Mouse (Mus musculus) midbrain, embryonic 14.5 days (tissue): ENCODE measurements at regions not wholly inside any gene's neighbourhood (a gene's known extent, or its start where the extent isn't known, plus 50 kb on each side); places are given as distances from the start of the nearest gene placed in this dataset.
A peak's percentile ranks its signal among the peaks of the same experiment; 100 is the strongest.

ENCODE experiments used
- ATAC-seq: fragments of 200-750 bp; cut with Nextera tagmentation; 2 replicates; pipeline ENCODE4 v1.8.0; 2017; ENCODE audit warnings: moderate number of reproducible peaks, moderate library complexity; ENCODE audit not compliant: low FRiP score, low TSS enrichment
- DNase-seq: peaks from one replicate; pipeline ENCODE4 v3.0.0-alpha.2; 2015
- H3K27ac ChIP-seq: fragments of 300-500 bp; sonication (generic); replicated peaks from 2 replicates; pipeline ENCODE4 v1.5.1; 2014; ENCODE audit warnings: mild to moderate bottlenecking, low read depth, low read length, moderate library complexity
- H3K27me3 ChIP-seq: fragments of 300-500 bp; sonication (generic); 2 replicates; pipeline ENCODE4 v1.6.1; 2014; ENCODE audit warnings: low read length, control low read depth, mixed read lengths; ENCODE audit not compliant: control insufficient read depth, insufficient read depth
- H3K36me3 ChIP-seq: fragments of 300-500 bp; sonication (generic); 2 replicates; pipeline ENCODE4 v1.6.1; 2014; ENCODE audit warnings: low read length, control low read depth; ENCODE audit not compliant: control insufficient read depth, insufficient read depth
- H3K4me1 ChIP-seq: fragments of 300-500 bp; sonication (generic); 2 replicates; pipeline ENCODE4 v1.6.1; 2014; ENCODE audit warnings: mild to moderate bottlenecking, antibody characterized with exemption, low read length, control low read depth; ENCODE audit not compliant: control insufficient read depth, insufficient read depth
- H3K4me2 ChIP-seq: fragments of 300-500 bp; sonication (generic); 2 replicates; pipeline ENCODE4 v1.6.1; 2014; ENCODE audit warnings: mild to moderate bottlenecking, low read length, moderate library complexity
- H3K4me3 ChIP-seq: fragments of 300-500 bp; sonication (generic); replicated peaks from 2 replicates; pipeline ENCODE4 v1.5.1; 2014; ENCODE audit warnings: low read depth, low read length
- H3K9ac ChIP-seq: fragments of 300-500 bp; sonication (generic); replicated peaks from 2 replicates; pipeline ENCODE4 v1.6.1; 2014; ENCODE audit warnings: mild to moderate bottlenecking, low read length, moderate library complexity
- H3K9me3 ChIP-seq: fragments of 300-500 bp; sonication (generic); 2 replicates; pipeline ENCODE4 v1.6.1; 2016; ENCODE audit warnings: low read length, control low read depth, mixed read lengths; ENCODE audit not compliant: control insufficient read depth
- WGBS: fragments of 180-500 bp; shearing (Covaris S2); extraction: QIAGEN DNeasy Blood & Tissue Kit; methylation state at CpG from one replicate; pipeline ENCODE4 v1.1.7; 2014; 5-methylcytosine and 5-hydroxymethylcytosine counted together

DNA sequence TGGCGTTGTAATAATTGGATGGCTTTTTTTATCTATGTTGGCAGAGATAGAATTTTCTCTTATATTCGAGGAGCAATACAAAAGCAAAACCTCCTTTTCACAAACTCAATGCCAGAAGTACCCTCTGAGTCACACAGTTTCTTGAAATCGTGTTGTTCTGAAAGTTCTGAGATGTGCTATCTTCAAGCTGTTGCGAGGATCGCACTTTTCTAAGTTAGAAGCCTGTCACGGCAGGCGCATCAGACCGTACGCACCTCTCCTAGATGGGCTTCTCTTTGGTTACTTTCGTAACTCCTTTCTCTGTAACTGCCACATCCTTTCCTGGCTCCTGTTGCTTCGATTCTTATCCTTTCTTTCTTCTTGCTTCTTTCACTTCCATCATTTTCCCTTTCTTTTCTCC is 271.2 kb upstream of the Arrdc3 start:
- ATAC-seq: no peak
- 84% methylated on average over 11 of the region's 11 CpGs for WGBS
- no peak for DNase-seq

DNA sequence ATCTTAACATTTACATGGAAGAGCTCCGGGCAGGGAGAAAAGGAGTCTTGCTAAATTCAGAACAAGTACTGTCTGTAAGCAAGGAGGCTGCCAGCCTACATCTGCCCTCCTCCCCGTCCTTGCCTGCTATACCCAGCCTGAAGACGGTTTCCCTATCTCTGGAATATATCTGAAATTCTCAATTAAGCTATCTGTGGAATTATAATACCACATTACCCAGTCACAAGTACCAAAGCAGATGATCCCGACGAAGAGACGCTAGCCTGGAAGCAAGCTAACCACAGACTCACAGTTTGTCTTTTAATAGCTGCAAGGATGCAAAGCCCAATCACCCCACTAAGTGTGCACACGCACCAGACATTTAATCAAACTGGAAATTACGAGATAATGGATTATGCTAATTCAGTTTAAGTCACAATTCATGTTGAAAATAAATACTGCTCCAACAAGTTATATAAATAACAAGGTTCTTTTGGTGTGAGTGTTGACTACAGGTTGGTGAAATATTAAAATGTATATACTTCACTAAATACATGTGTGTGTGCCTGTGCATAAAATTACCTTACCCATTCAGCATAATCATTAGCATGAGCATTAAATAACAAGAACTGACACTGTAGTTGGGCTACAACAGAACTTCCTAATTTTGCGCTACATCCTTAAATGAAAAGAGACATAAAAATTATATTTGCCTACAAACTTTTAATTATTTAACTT is 269.9 kb upstream of the Arrdc3 start:
- DNase-seq (peak; percentile 44), ATAC-seq (peak; percentile 53; the same call in 1 of the 2 replicates)
- no peak overlapping the region for H3K9ac ChIP-seq
- H3K36me3 ChIP-seq: no peaks in the 10 kb centered on the region
- no peaks in the 10 kb centered on the region for H3K4me1 ChIP-seq
- H3K4me2 ChIP-seq: peak overlapping the region; percentile 20; the same call in 1 of the 2 replicates
- WGBS: 53% methylated on average over 9 of the region's 9 CpGs
- H3K9me3 ChIP-seq: no peaks in the 10 kb centered on the region
- H3K27ac ChIP-seq: no peak overlapping the region
- H3K27me3 ChIP-seq: no peaks in the 10 kb centered on the region
- no peak overlapping the region for H3K4me3 ChIP-seq

More for the DNA sequence above, 271.2 kb upstream of the Arrdc3 start:
- Histone ChIP-seq H3K4me3 (no peak overlapping the region), H3K27ac (no peak overlapping the region), H3K4me2 (no peak overlapping the region), H3K9me3 (no peaks in the 10 kb centered on the region), H3K9ac (no peak overlapping the region), H3K4me1 (no peaks in the 10 kb centered on the region), H3K36me3 (no peaks in the 10 kb centered on the region), H3K27me3 (no peaks in the 10 kb centered on the region)

DNA sequence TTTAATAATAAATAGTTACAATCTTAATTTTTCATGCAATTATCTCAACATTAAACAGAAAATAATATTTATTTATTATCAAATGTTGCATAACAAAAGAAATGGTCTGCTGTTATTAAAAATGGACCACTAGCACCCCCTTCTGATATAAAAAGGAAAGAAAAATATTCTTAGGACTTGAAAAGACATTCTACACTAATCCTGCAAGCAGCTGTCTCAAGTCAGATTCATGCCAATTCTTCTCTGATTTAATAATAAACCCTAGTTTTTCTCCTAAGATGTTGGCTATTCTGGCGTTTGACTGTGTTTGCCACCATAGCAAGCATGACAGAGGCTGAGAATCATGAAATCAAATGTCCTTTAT is 269.3 kb upstream of the Arrdc3 start:
- DNase-seq: peak; percentile 85

DNA sequence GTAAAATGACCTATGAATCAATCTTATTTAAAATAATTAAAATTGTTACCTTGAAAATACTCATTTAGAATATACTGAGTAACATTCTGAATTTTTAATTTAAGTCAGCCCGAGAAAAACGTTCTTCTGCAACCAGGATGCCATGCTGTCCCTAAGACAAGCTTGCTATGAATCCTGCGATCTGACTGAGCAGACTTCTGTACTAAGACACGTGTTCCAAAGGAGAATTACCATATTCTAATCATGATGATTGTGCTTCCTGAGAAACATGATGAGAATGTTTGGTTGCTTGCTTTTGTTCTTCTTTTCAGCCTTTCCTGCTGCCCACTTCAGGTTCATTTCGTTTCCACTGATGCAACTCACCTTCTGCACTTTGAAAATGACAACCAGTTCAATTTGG is 268.2 kb upstream of the Arrdc3 start:
- H3K27ac ChIP-seq: peak overlapping the region; percentile 32; the same call in 1 of the 2 replicates
- no peak overlapping the region for H3K4me3 ChIP-seq
- ATAC-seq (peak; percentile 59; the same call in 1 of the 2 replicates), DNase-seq (peak; percentile 43)
- H3K4me2 ChIP-seq: no peak overlapping the region
- WGBS: 50% methylated on average over 5 of the region's 5 CpGs
- H3K9me3 ChIP-seq: no peaks in the 10 kb centered on the region
- H3K36me3 ChIP-seq: no peaks in the 10 kb centered on the region
- H3K9ac ChIP-seq: no peak overlapping the region
- no peaks in the 10 kb centered on the region for H3K4me1 ChIP-seq
- H3K27me3 ChIP-seq: no peaks in the 10 kb centered on the region

More for the DNA sequence above, 269.3 kb upstream of the Arrdc3 start:
- no peaks in the 10 kb centered on the region for H3K36me3 ChIP-seq
- no peaks in the 10 kb centered on the region for H3K27me3 ChIP-seq
- WGBS: 23% methylated on average over 1 of the region's 1 CpGs
- ATAC-seq: peak; percentile 66; the same call in 1 of the 2 replicates
- H3K4me3 ChIP-seq: no peak overlapping the region
- no peak overlapping the region for H3K9ac ChIP-seq
- no peaks in the 10 kb centered on the region for H3K4me1 ChIP-seq
- H3K9me3 ChIP-seq: no peaks in the 10 kb centered on the region
- H3K27ac ChIP-seq: no peak overlapping the region
- H3K4me2 ChIP-seq: no peak overlapping the region

DNA sequence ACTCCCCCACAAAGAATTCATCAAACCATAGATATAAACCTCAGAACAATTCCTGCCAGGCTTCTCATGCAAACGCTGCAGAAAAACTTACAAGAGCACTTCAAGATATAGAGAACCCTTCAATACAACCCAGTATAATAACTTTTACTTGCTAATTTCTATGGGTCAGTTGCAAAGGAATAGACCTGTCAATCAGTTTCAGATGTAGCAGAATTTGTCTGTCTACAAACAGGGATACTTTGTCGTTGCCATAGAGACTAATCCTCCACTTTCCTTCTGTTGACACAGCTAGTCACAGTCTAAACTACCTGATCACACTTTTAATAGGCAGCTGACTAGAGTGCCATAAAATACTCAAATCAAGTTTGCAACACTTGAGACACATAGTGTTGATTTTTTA is 260.2 kb upstream of the Arrdc3 start:
- WGBS: 2% methylated on average over 2 of the region's 2 CpGs
- Histone ChIP-seq H3K36me3 (no peaks in the 10 kb centered on the region), H3K27ac (no peak overlapping the region), H3K9me3 (no peaks in the 10 kb centered on the region), H3K9ac (no peak overlapping the region), H3K27me3 (no peaks in the 10 kb centered on the region), H3K4me1 (0 out of 2 replicates have a peak, but pooled peaks cover 4% of the 10 kb centered on the region), H3K4me2 (no peak overlapping the region), H3K4me3 (no peak overlapping the region)
- DNase-seq (peak; percentile 83), ATAC-seq (peak; percentile 85)

DNA sequence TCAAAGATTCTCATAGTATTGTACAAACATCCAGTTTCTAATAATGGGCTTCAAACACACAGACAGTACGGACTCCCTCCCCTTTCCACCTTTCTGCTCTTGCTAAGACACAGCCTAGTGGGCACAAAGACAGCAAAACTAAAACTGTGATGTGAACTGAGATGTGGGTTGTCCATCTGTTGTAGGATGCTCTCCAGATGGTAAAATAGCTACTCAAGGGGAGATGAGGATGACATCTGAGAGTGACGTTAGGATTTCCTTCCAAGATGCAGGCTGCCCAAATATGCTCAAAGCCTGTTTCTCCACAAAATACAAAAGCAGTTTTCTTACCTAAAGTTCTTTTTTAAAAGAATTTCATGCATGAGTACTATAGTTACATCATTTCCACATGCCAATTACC is 241.8 kb upstream of the Arrdc3 start:
- DNase-seq: no peak
- H3K36me3 ChIP-seq: no peaks in the 10 kb centered on the region
- no peak overlapping the region for H3K27ac ChIP-seq
- no peaks in the 10 kb centered on the region for H3K27me3 ChIP-seq
- 58% methylated on average over 2 of the region's 2 CpGs for WGBS
- H3K9me3 ChIP-seq: no peaks in the 10 kb centered on the region
- no peak for ATAC-seq
- no peak overlapping the region for H3K4me2 ChIP-seq
- no peak overlapping the region for H3K4me3 ChIP-seq
- no peaks in the 10 kb centered on the region for H3K4me1 ChIP-seq
- no peak overlapping the region for H3K9ac ChIP-seq

DNA sequence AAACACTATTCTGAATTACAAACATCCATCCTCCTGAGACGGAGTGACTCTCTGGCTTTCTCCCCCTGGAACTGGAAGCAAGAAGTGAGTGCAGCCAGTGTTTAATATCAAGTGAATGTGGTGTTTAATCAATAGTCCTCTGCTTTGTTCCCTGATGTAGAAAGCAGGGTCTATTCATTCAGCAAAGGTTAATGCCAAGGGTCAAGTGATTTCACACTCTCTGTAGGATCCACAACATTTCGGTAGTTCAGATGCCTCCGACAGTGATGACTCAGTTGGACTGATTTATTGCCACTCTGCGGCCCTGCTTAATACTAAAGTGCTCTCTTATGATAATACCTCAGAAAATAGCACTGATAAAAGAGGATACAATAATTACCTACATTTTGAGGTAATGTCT is 235.6 kb upstream of the Arrdc3 start:
- DNase-seq: no peak
- no peaks in the 10 kb centered on the region for H3K27me3 ChIP-seq

DNA sequence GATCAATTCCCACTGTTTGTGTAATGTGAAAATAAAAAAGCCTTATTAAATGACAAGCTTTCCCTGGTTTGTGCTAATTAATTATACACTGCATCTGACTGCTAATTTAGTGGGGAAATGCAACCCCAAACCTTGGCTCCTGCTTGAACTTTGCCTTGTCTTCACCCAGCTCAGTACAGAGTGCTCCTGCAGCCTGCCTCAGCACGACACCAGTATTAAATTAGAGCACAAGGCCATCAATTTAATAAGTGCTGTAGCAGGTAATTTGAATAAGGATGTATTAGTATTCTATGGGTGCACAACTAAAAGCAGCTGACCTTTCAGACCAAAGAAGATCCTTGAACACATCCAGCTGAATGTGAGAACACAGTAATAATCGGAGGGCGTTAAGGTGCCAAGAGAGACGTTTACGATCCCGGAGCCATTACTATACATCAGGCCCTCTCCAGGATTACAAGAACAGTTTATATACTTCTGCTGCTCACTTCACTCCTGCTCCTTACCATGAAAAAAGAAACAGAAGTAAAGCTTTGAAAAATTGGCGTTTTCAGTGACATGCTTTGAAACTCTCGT is 230.1 kb upstream of the Arrdc3 start:
- no peaks in the 10 kb centered on the region for H3K36me3 ChIP-seq
- no peaks in the 10 kb centered on the region for H3K4me1 ChIP-seq
- H3K9ac ChIP-seq: no peak overlapping the region
- DNase-seq (no peak), ATAC-seq (no peak; the same call in 1 of the 2 replicates)
- no peak overlapping the region for H3K4me2 ChIP-seq
- WGBS: 74% methylated on average over 8 of the region's 8 CpGs
- H3K27me3 ChIP-seq: no peaks in the 10 kb centered on the region
- no peak overlapping the region for H3K27ac ChIP-seq
- H3K4me3 ChIP-seq: no peak overlapping the region
- H3K9me3 ChIP-seq: no peaks in the 10 kb centered on the region

More for the DNA sequence above, 235.6 kb upstream of the Arrdc3 start:
- Histone ChIP-seq H3K9ac (no peak overlapping the region), H3K4me1 (no peaks in the 10 kb centered on the region), H3K27ac (no peak overlapping the region), H3K36me3 (no peaks in the 10 kb centered on the region), H3K4me3 (no peak overlapping the region), H3K4me2 (no peak overlapping the region), H3K9me3 (no peaks in the 10 kb centered on the region)
- 3% methylated on average over 4 of the region's 4 CpGs for WGBS
- no peak for ATAC-seq

DNA sequence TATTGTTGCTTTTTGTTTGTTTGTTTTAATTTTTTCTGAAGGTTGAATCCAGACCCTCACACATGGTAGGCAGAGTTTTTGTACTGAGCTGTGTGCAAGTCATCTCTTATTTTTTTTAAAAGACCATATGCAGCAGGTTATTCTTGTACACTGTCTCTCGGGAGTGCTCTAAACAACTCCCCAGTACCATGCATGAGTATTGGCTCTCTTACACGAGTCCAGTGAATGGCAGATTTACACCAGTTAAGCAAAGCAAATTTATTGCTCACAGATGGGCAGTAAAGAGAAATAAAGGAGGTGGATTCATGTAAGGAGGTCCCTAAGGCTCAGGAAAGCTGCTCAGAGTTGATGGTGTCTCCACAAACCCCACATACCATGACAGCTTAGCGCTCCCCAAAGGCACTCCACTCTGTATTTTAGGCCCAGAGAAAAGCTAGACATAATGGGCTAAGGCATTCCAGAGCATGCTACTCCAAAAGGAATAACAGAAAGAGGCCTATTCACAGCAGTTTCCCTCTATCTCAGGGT is 216.9 kb upstream of the Arrdc3 start:
- Histone ChIP-seq H3K4me3 (no peak overlapping the region), H3K27ac (no peak overlapping the region), H3K4me2 (no peak overlapping the region), H3K4me1 (no peaks in the 10 kb centered on the region), H3K27me3 (no peaks in the 10 kb centered on the region), H3K9me3 (no peaks in the 10 kb centered on the region), H3K9ac (no peak overlapping the region), H3K36me3 (no peaks in the 10 kb centered on the region)
- no peak for ATAC-seq
- WGBS: 82% methylated on average over 3 of the region's 3 CpGs
- no peak for DNase-seq
